Mouse (Mus musculus): Measurements from ENCODE around the gene Ank2.

DNA sequence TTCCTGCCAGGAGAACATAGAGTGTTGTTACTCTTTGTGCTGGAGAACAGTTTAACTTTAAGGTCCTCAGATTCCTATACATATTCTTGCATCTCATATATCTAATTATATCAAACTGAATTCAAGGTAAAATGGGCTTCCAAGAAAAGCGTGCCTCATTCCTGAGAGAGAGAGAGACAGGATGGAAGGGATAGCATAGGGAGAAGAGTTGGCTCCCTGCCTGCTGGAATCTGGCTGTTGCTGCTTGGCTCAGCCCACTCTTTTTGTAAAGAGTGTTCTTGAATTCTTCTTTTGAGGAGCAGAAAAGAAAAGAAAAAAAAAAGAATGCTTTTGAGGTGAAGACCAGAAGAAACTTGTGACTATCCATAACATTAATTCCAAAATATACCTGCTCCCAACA, 427.7 kb downstream of the Ank2 start:
- TF ChIP-seq CTCF (IDR thresholded peaks at IDR 0.05; ENCODE audit: low read depth) (no peak), EP300 (IDR thresholded peaks at IDR 0.05; ENCODE audit: low read depth) (no peak)

Measured in liver, postnatal 0 days (tissue).